Mouse (Mus musculus) hindbrain, embryonic 11.5 days (tissue): ENCODE data around the gene Ifna11. TPM values are rescaled to one million over a fixed set of nuclear protein-coding genes. Genes with fewer than 3 reads are reported as not detected.
"Not testable (repeated sequence)": the region's sequence is repeated elsewhere in the genome, so short reads cannot be mapped to it uniquely, and the experiment has no call there.

ENCODE experiments used
- ATAC-seq: fragments of 200-750 bp; cut with Nextera tagmentation; 2 replicates; pipeline ENCODE4 v1.8.0; 2017; ENCODE audit warnings: mild to moderate bottlenecking, moderate TSS enrichment, moderate library complexity; ENCODE audit not compliant: low FRiP score
- DNase-seq: peaks from one replicate; pipeline ENCODE4 v3.0.0-alpha.2; 2015; ENCODE audit warnings: low spot score
- H3K27ac ChIP-seq: fragments of 300-500 bp; sonication (generic); 2 replicates; pipeline ENCODE4 v1.5.1; 2014; ENCODE audit warnings: mild to moderate bottlenecking, low read depth, low read length
- H3K27me3 ChIP-seq: fragments of 300-500 bp; sonication (generic); 2 replicates; pipeline ENCODE4 v1.6.1; 2014; ENCODE audit warnings: mild to moderate bottlenecking, low read length, moderate library complexity, mixed read lengths; ENCODE audit not compliant: control insufficient read depth, insufficient read depth
- H3K36me3 ChIP-seq: fragments of 300-500 bp; sonication (generic); 2 replicates; pipeline ENCODE4 v1.6.1; 2014; ENCODE audit warnings: mild to moderate bottlenecking, low read length, moderate library complexity, mixed read lengths; ENCODE audit not compliant: control insufficient read depth, insufficient read depth
- H3K4me1 ChIP-seq: fragments of 300-500 bp; sonication (generic); replicated peaks from 2 replicates; pipeline ENCODE4 v1.6.1; 2014; ENCODE audit warnings: low read length, mixed read lengths; ENCODE audit not compliant: control insufficient read depth, insufficient read depth
- H3K4me2 ChIP-seq: fragments of 300-500 bp; sonication (generic); replicated peaks from 2 replicates; pipeline ENCODE4 v1.6.1; 2014; ENCODE audit warnings: mild to moderate bottlenecking, low read depth, low read length
- H3K4me3 ChIP-seq: fragments of 300-500 bp; sonication (generic); 2 replicates; pipeline ENCODE4 v1.5.1; 2014; ENCODE audit warnings: low read depth, low read length
- H3K9ac ChIP-seq: fragments of 300-500 bp; sonication (generic); 2 replicates; pipeline ENCODE4 v1.6.1; 2014; ENCODE audit warnings: low read depth, low read length
- H3K9me3 ChIP-seq: fragments of 300-500 bp; sonication (generic); 2 replicates; pipeline ENCODE4 v1.6.1; 2016; ENCODE audit warnings: low read length; ENCODE audit not compliant: control insufficient read depth
- WGBS: fragments of 180-500 bp; shearing (Covaris S2); extraction: QIAGEN DNeasy Blood & Tissue Kit; methylation state at CpG from one replicate; pipeline ENCODE4 v1.1.7; 2014; 5-methylcytosine and 5-hydroxymethylcytosine counted together
- polyA plus RNA-seq: library from polyadenylated mRNA; unstranded; fragments of >200 nt; fragmentation: Nextera tagmentation; extraction: Ambion mirVana; gene quantifications from 2 replicates; pipeline ENCODE4 v1.2.1, GENCODE M21; 2014

The Ifna11 gene
- polyA plus RNA-seq, 1 experiment from 2014 or later: not detected

DNA sequence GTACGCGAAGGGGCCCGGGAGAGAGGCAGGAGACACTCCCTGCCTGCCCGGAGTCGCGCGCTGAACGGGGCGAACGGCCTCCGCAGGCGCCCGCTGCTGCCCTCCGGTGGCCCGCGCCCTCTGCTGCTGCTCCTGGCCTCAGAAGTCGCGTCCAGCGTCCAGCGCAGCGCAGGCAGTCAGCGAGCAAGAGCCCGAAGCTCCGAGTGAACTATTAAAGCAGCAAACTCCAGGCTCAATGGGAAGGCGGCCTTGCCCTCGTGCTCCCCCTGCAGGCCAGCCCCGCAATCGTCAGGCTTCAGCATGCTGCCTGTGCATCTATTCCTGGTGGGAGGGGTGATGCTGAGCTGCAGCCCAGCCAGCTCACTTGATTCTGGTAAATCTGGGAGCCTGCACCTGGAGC, 28.5 kb upstream of the Ifna11 start, which contains the start of gene Gm13278:
Gene Gm13278, plus strand, starts transcription at position 301 of the 400 bp plus-strand sequence.
- H3K36me3 ChIP-seq, H3K4me1 ChIP-seq, H3K9ac ChIP-seq, H3K4me2 ChIP-seq, H3K4me3 ChIP-seq, H3K9me3 ChIP-seq, DNase-seq, H3K27ac ChIP-seq, ATAC-seq, H3K27me3 ChIP-seq: not testable (repeated sequence)
- WGBS: no CpG with 5 or more reads among the region's 28 CpGs

- not testable (repeated sequence) for H3K9me3 ChIP-seq, H3K4me2 ChIP-seq, H3K9ac ChIP-seq, DNase-seq, H3K36me3 ChIP-seq, H3K27me3 ChIP-seq, H3K4me3 ChIP-seq, H3K27ac ChIP-seq, ATAC-seq, H3K4me1 ChIP-seq
- WGBS: 0% methylated on average over 4 of the region's 52 CpGs
Measured at GRCm38 (mm10) chr4:88793936-88794675, 25.7 kb upstream of the Ifna11 start, which contains the start of gene Gm13275. Gm13275 (plus strand) TSS chr4:88794487.

DNA sequence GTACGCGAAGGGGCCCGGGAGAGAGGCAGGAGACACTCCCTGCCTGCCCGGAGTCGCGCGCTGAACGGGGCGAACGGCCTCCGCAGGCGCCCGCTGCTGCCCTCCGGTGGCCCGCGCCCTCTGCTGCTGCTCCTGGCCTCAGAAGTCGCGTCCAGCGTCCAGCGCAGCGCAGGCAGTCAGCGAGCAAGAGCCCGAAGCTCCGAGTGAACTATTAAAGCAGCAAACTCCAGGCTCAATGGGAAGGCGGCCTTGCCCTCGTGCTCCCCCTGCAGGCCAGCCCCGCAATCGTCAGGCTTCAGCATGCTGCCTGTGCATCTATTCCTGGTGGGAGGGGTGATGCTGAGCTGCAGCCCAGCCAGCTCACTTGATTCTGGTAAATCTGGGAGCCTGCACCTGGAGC, 22.7 kb upstream of the Ifna11 start, which contains the start of gene Gm13279:
Gene Gm13279, plus strand, starts transcription at position 301 of the 400 bp plus-strand sequence.
- H3K36me3 ChIP-seq, H3K27me3 ChIP-seq, H3K4me1 ChIP-seq, H3K9me3 ChIP-seq, ATAC-seq, H3K4me2 ChIP-seq, H3K9ac ChIP-seq, DNase-seq, H3K27ac ChIP-seq, H3K4me3 ChIP-seq: not testable (repeated sequence)
- WGBS: no CpG with 5 or more reads among the region's 28 CpGs

GRCm38 (mm10) chr4:88799365-88799764, 20.4 kb upstream of the Ifna11 start, which contains the start of gene Gm13285:
Gm13285 (plus strand) TSS chr4:88799665.
- not testable (repeated sequence) for DNase-seq, H3K4me1 ChIP-seq, H3K4me2 ChIP-seq, H3K27me3 ChIP-seq, ATAC-seq, H3K9ac ChIP-seq, H3K36me3 ChIP-seq, H3K4me3 ChIP-seq, H3K9me3 ChIP-seq, H3K27ac ChIP-seq
- WGBS: 17% methylated on average over 2 of the region's 7 CpGs

GRCm38 (mm10) chr4:88802954-88803353, 16.8 kb upstream of the Ifna11 start, which contains the start of gene Gm13287:
Gm13287 (plus strand) TSS chr4:88803254.
- DNase-seq: not testable (repeated sequence)

DNA sequence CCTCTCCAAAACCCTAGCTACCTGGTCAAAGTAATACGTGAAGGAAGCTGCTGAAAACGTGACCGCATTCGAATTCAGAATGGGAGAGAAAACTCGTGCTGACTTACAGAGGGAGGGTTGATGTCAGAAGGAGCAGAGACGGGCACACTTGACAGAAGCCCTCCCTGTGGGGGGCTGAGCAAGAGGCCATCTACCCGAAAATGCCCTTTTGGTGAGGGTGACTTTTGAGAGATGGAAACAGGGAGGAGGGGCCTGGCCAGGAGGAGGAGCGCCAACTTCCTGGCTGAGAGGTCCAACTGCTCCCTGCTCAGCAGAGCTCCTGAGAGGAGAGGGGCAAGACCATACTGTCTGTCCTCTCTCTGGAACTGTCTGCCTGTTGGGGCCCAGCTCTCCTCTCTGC, 14.5 kb upstream of the Ifna11 start, which contains the start of gene Gm13288:
Gene Gm13288, plus strand, starts transcription at position 301 of the 400 bp plus-strand sequence.
- H3K4me3 ChIP-seq: not testable (repeated sequence)

More at GRCm38 (mm10) chr4:88802954-88803353, 16.8 kb upstream of the Ifna11 start, which contains the start of gene Gm13287:
- not testable (repeated sequence) for H3K4me3 ChIP-seq, H3K9me3 ChIP-seq, H3K27me3 ChIP-seq, H3K4me1 ChIP-seq, H3K36me3 ChIP-seq, H3K9ac ChIP-seq, H3K27ac ChIP-seq, H3K4me2 ChIP-seq, ATAC-seq
- WGBS: no CpG with 5 or more reads among the region's 29 CpGs

GRCm38 (mm10) chr4:88805761-88806160, 14.0 kb upstream of the Ifna11 start:
- H3K4me3 ChIP-seq, H3K9me3 ChIP-seq, H3K4me2 ChIP-seq, ATAC-seq, H3K4me1 ChIP-seq, H3K27ac ChIP-seq, H3K9ac ChIP-seq, DNase-seq, H3K36me3 ChIP-seq, H3K27me3 ChIP-seq: not testable (repeated sequence)
- WGBS: 0% methylated on average over 6 of the region's 34 CpGs

More for the DNA sequence above, 14.5 kb upstream of the Ifna11 start, which contains the start of gene Gm13288:
- not testable (repeated sequence) for H3K9me3 ChIP-seq, H3K27ac ChIP-seq, H3K9ac ChIP-seq, H3K4me1 ChIP-seq, H3K4me2 ChIP-seq, H3K36me3 ChIP-seq, DNase-seq, H3K27me3 ChIP-seq, ATAC-seq
- WGBS: no CpG with 5 or more reads among the region's 8 CpGs

DNA sequence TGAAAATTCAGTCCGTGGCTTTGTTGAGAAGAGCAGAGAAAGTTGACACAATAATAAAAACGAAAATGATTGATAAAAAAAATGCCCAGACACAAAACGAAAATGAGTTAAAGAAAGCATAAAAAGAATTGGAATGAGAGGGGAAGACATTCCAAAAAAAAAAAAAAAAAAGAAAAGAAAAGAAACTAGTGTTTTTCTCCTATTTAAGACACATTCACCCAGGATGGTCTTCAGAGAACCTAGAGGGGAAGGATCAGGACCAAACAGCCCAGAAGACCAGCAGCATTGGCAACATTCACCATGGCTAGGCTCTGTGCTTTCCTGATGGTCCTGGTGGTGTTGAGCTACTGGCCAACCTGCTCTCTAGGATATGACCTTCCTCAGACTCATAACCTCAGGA, 3.8 kb upstream of the Ifna11 start, which contains the start of gene Ifna7:
Gene Ifna7, plus strand, starts transcription at position 301 of the 400 bp plus-strand sequence.
- Histone ChIP-seq H3K4me3 (no peak within 1 kb of the TSS), H3K27ac (no peak within 1 kb of the TSS), H3K9ac (no peak within 1 kb of the TSS), H3K36me3 (no peaks in the 10 kb centered on the region), H3K4me2 (no peak within 1 kb of the TSS), H3K9me3 (no peaks in the 10 kb centered on the region), H3K27me3 (no peaks in the 10 kb centered on the region), H3K4me1 (no peaks in the 10 kb centered on the region)
- DNase-seq (no peak), ATAC-seq (no peak)
- 75% methylated on average over 3 of the region's 3 CpGs for WGBS
